Mouse (Mus musculus) left cerebral cortex, postnatal 14 days (tissue): ENCODE data around the gene Medag. TPM values are rescaled to one million over a fixed set of nuclear protein-coding genes. Genes with fewer than 3 reads are reported as not detected.

ENCODE experiments used
- DNase-seq, 2 experiments: peaks; one replicate each; pipeline ENCODE4 v3.0.0; 2021 to 2022; ENCODE audit warnings: low spot score in 2 of 2, mixed read lengths in 1 of 2
- intact Hi-C: fragments of 180-260 bp; cut with DNase I; formaldehyde crosslinking; loops from one replicate; pipeline ENCODE4 v1.15.1; 2025
- total RNA-seq, 2 experiments: library from RNA; stranded (reverse); gene quantifications; 2 replicates each; pipeline ENCODE4 v1.2.3; 2021

Medag gene
- total RNA-seq, 2 experiments from 2014 or later, result 6.6 to 8.5 TPM

GRCm38 (mm10) chr5:149379861-149380260 is 31.7 kb upstream of the Medag start:
- intact Hi-C loops, result loop anchor here (5.0 kb wide), 1 partner anchor 43 kb away; no protein-coding TSS in a partner anchor
- DNase-seq, result no peak

DNA sequence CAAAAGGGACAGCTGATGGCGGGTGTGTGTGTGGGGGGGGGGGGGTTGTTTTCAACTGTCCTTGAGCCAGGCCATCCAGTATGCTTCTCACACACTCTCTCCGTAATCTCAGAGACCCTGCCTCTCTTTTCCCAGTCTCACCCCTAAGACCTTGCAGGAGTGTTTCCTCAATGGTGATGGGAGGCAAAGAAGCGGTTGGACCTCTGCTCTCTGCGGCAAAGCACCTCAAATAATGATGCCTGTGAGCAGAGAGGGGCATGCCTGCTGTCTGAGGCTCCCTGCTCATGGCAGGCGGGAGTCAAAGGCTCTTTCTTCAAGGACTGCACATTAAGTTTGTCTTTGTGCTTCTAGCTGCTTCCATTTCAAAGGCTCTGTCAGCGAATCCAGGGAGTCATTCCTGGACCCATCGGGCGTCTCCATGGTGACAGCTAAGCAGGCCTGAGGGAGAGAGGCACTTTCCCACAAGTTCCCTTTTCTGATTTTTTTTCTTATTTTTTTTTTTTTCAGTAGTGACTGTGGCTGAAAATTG is 31.1 kb upstream of the Medag start:
- intact Hi-C loops, result no loop called here
- peak; percentile 72 to 83 for DNase-seq

- intact Hi-C loops, result loop anchor here (2.0 kb wide), 1 partner anchor 29 kb away; the partner anchor contains the start of gene Medag
These were observed 29.6 kb upstream of the Medag start for GRCm38 (mm10) chr5:149381948-149382347.

DNA sequence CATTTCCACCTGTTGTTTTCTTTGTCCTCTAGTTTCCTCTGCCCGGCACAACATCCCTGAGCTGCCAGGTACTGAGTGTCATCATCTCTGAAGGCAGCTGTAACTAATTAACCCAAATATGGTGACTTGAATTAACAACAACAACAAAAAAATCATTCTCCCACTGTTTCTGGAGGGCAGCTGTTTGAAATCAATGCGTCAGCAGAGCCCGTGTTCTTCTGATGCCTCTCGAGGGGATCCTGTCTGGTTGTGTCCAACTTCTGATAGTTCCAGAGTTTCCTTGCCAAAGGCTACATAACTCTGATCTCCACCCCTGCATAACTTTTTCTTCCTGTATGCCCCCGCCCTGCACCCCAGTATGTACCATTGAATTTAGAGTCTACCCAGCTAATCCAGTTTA is 28.9 kb upstream of the Medag start:
- DNase-seq, result no peak
- intact Hi-C loops, result loop anchor here (2.0 kb wide), 1 partner anchor 28 kb away; the partner anchor contains the start of gene Medag

More at GRCm38 (mm10) chr5:149381948-149382347, 29.6 kb upstream of the Medag start:
- DNase-seq, result no peak

DNA sequence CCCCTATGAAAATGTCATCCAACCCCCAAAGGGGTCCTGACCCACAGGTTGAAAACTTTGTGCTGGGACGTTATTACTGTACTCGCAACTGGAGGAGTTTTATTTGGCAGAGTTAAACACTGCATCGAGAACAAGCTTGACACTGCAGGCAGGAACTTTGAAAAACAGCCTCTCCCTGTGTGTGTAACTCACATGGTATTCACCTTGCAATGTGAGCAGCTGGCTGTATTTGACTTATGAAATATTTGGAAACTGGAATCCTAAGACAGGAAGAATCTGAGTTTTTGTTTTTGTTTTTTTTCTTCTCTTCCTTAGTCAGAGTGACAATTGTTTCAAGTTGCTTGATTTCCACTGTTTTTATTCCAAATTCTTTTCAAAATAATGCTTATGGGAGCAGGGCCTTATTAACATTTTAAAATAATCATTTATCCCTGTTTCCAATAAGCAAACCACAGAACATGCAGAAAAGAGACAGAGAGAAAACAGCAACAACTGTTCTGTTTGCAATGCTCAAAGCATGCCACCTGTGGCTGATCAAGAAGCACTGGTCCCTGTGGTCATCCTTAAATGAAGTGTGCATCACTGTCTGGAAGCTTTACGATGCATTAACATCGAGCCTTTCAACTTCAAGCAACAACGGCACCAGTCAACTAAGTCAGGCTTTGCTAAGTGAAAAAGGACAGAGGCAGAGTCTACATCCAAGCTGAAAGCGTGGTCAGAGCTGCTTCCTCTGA is 26.2 kb upstream of the Medag start:
- no peak for DNase-seq
- intact Hi-C loops, result no loop called here

- intact Hi-C loops, result no loop called here
- no peak for DNase-seq
These were observed 25.2 kb upstream of the Medag start for GRCm38 (mm10) chr5:149386294-149386850.

DNA sequence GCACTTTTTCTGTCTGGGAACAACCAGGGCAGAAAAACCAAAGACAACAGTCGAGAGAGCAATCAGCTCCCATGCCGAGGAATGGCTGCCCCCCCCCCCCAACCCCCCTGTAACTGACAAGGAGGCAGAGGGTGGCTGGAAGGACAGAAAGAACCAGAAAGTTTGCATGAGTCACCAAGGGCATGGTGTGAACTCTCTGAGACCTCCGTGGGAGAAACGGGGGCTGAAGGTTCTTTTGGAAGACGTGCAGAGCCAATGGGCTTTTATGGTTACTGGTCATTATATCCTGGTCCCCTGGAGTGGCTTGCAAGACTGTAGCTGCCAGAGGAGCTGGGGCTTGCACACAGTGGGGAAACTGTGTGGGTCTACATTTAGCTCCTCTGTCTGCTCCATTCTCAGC is 22.6 kb upstream of the Medag start:
- intact Hi-C loops, result no loop called here
- DNase-seq, result no peak

GRCm38 (mm10) chr5:149389548-149390211 is 21.9 kb upstream of the Medag start:
- intact Hi-C loops, result no loop called here
- DNase-seq, result no peak

- no peak for DNase-seq
- intact Hi-C loops, result no loop called here
These were observed 19.8 kb upstream of the Medag start for GRCm38 (mm10) chr5:149391574-149392375.

DNA sequence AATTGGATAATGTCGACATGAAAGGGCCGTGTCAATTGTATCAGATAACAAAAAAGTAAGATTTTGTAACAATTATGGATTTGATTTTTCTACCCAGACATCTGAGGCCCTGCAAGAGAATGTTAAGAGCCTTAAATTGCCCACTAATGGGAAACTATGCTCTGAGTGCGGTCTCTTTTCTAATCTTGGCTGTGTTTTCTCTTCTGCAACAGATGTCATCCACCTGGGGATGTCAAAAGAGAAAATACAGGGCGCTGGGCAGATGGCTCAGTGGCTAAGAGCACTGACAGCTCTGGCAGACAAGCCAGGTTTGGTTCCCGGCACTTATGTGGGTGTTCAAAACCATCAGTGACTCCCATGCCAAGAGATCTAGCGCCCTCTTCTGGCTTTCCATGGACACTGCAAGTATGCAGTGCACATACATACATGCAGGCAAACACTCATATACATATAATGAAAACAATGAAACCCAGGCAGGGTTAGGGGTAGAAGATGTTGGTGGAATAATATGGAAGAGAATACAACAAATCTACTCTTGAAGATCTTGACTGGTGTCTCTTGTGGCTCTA is 19.0 kb upstream of the Medag start:
- no peak for DNase-seq
- intact Hi-C loops, result no loop called here

DNA sequence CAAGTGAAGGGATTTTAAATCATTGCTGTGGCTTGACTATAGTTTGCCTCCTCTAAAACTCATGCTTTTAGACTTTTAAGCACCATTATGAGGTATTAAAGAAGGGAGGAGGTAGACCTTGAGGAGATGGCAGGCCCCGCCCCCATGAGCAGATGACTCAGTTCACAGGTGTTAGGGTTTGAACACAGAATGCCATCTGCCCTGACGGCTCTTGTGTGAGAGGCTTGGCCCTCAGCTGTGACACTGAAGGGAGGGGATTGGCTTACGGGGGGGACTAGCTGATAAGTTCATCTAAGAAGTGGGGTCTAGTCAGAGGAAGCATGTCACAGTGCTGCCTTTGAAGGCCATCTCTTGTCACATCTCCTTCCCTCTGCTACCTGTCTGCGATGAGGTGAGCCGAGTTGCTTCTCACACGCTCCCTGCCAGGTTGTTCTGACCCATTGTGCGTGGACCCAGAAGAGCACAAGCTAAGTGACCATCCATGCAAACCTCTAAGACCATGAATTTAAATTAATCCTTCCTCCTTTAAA is 10.0 kb upstream of the Medag start:
- intact Hi-C loops, result no loop called here
- DNase-seq, result no peak

DNA sequence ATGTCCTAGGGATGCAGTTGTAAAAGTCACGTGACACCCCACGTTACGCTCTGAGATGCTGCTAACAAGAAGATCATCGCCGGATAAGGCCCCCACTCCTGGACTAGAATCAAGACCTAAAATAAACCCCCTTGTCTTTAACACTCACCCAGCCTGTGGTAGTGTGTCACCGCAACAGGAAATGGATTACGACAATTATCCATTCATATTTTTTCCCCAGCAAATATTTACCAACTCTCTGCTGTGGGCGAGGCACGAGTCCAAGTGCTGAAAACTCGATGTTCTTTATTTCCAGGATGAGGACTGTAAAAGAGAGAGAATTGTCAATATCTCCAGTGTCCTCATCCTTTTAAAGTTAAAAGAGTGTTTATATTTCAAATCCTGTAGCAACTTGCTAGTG is 9.5 kb upstream of the Medag start:
- intact Hi-C loops, result no loop called here

GRCm38 (mm10) chr5:149403386-149403785 is 8.2 kb upstream of the Medag start:
- intact Hi-C loops, result no loop called here
- DNase-seq, result no peak

More for the DNA sequence above, 9.5 kb upstream of the Medag start:
- DNase-seq, result no peak

GRCm38 (mm10) chr5:149404710-149405109 is 6.8 kb upstream of the Medag start:
- intact Hi-C loops, result no loop called here
- no peak for DNase-seq

DNA sequence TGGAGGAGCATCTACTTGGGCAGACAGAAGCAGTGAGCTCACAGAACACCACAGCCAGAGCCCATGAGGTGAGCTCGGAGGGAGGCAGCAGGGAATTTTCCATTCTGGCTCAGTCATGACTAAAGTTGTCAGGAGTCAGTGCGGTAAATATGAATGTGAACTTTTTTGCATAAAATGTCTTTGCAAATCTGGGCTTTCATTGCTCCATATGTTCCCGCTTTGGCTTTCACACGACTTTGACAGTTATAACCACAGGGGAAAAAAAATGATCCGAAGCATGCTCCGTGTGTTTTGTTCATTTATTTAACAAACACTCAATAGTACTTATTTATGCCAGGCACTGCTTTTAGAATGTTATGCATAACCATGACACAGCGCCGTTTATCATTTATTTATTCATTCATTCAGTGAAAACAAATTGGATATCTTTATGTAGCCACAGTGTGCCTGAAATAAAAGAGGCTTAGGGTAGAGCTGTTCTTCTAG is 4.7 kb upstream of the Medag start:
- DNase-seq, result peak; percentile 50 to 69
- intact Hi-C loops, result no loop called here

DNA sequence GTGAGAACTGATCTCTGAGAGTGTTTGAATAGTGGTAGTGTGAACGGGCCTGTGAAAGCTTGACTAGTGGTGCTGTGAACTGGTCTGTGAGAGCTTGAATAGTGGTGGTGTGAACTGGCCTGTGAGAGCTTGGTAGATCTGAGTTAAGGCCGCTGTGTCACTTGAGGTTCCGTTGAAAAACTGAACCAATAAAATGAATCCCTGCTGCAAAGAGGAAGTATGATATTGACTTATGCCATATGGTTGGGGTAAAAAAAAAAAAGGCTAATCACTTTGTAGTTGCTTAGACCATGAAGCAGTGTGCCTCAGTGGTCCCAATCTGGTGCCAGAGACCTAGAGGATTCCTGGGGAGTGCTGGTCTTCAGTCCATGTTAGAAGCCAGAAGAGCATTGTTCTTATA is 2.0 kb upstream of the Medag start:
- intact Hi-C loops, result no loop called here
- DNase-seq, result no peak

- intact Hi-C loops, result no loop called here
- no peak for DNase-seq
These were observed 636 bp downstream of the Medag start for GRCm38 (mm10) chr5:149412194-149412575.

GRCm38 (mm10) chr5:149412671-149413070 is 1.1 kb downstream of the Medag start:
- intact Hi-C loops, result no loop called here
- no peak for DNase-seq
